Mouse (Mus musculus): ENCODE data around the gene Neu1. TPM values are rescaled to one million over a fixed set of nuclear protein-coding genes. Genes with fewer than 3 reads are reported as not detected.

Gene Neu1
- polyA plus RNA-seq, 2 experiments = 9.7 to 10.1 TPM

DNA sequence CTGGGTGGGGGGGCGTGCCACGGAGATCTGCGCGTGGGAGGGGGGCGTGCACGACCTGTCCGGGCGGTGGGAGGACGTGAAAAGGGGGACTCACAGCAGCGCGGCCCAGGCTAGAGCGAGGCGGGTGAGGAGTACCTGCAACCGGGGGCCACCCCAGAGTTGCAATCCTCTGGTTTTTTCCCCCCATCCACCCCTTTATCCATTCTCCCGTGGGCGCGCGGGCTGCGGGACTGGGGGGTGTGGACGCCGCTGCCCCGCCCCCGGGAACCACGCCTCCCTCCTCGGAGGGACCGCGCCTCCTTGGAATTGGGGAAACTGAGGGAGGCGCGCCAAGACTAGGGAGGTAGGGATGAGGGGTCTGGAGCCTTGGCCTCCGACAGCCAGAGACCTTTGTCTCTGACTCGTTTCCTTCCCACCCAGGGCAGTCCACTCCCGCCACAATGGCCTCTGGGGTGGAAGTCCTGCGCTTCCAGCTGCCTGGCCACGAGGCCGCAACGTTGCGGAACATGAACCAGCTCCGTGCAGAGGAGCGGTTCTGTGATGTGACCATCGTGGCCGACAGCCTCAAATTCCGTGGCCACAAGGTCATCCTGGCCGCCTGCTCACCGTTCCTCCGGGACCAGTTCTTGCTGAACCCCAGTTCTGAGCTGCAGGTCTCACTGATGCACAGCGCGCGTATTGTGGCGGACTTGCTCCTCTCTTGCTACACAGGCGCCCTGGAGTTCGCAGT lies 36.1 kb upstream of the Neu1 start:
- peak overlapping the region; percentile 96 for H3K4me2 ChIP-seq (ENCODE audit: low read depth)
- peak overlapping the region; percentile 50 for H3K27ac ChIP-seq
- peak overlapping the region; percentile 56 to 68 for H3K4me3 ChIP-seq (ENCODE audit: insufficient read depth in 1 of 2, low read depth in 2 of 2, low read length in 2 of 2)
- peak overlapping the region; percentile 75 for H3K9ac ChIP-seq (replicated peaks)
- TF ChIP-seq CTCF (IDR thresholded peaks at IDR 0.05; ENCODE audit: low read depth) = no peak
- no peak for TF ChIP-seq EP300 (IDR thresholded peaks at IDR 0.05; ENCODE audit: low read depth)
- DNase-seq (ENCODE audit: low read depth in 3 of 3, low spot score in 3 of 3) (no peak), ATAC-seq (ENCODE audit: insufficient read depth) (no peak)
- peaks cover 9 to 18% of the 10 kb centered on the region in 2 experiments for H3K4me1 ChIP-seq (replicated peaks; ENCODE audit: control insufficient read depth in 2 of 2, insufficient read depth in 2 of 2, low read length in 1 of 2)
- no peaks in the 10 kb centered on the region for H3K27me3 ChIP-seq (ENCODE audit: control insufficient read depth, insufficient read depth, low read length)
- H3K9me3 ChIP-seq (ENCODE audit: control insufficient read depth, low read length) = no peaks in the 10 kb centered on the region
- no peaks in the 10 kb centered on the region for H3K36me3 ChIP-seq (replicated peaks; ENCODE audit: control insufficient read depth, insufficient read depth, low read depth)
- WGBS (ENCODE audit: insufficient replicate concordance) = 17% methylated on average over 48 of the region's 51 CpGs

DNA sequence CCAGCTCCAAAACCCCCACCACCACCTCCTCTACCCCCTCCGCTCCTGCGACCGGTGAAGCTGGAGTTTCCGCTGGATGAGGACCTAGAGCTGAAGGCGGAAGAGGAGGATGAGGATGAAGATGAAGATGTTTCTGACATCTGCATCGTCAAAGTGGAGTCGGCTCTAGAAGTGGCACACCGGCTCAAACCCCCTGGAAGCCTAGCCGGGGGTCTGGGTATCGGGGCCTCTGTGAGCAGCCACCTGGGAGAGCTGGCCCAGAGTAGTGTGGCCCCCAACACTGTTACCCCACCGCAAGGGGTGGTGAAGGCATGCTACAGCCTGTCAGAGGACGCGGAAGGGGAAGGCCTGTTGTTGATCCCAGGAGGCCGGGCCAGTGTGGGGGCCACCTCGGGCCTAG lies 35.3 kb upstream of the Neu1 start:
- WGBS (ENCODE audit: insufficient replicate concordance) = 90% methylated on average over 15 of the region's 15 CpGs
- no peak overlapping the region for H3K9ac ChIP-seq (replicated peaks)
- no peaks in the 10 kb centered on the region for H3K9me3 ChIP-seq (ENCODE audit: control insufficient read depth, low read length)
- H3K4me2 ChIP-seq (ENCODE audit: low read depth) = no peak overlapping the region
- no peaks in the 10 kb centered on the region for H3K36me3 ChIP-seq (replicated peaks; ENCODE audit: control insufficient read depth, insufficient read depth, low read depth)
- DNase-seq (ENCODE audit: low read depth in 3 of 3, low spot score in 3 of 3) (no peak), ATAC-seq (ENCODE audit: insufficient read depth) (no peak)
- H3K4me1 ChIP-seq (replicated peaks; ENCODE audit: control insufficient read depth in 2 of 2, insufficient read depth in 2 of 2, low read length in 1 of 2) = peaks cover 9 to 22% of the 10 kb centered on the region in 2 experiments
- TF ChIP-seq CTCF (IDR thresholded peaks at IDR 0.05; ENCODE audit: low read depth) (no peak), EP300 (IDR thresholded peaks at IDR 0.05; ENCODE audit: low read depth) (no peak)
- H3K27ac ChIP-seq = no peak overlapping the region
- no peaks in the 10 kb centered on the region for H3K27me3 ChIP-seq (ENCODE audit: control insufficient read depth, insufficient read depth, low read length)
- H3K4me3 ChIP-seq (ENCODE audit: insufficient read depth in 1 of 2, low read depth in 2 of 2, low read length in 2 of 2) = no peak overlapping the region

DNA sequence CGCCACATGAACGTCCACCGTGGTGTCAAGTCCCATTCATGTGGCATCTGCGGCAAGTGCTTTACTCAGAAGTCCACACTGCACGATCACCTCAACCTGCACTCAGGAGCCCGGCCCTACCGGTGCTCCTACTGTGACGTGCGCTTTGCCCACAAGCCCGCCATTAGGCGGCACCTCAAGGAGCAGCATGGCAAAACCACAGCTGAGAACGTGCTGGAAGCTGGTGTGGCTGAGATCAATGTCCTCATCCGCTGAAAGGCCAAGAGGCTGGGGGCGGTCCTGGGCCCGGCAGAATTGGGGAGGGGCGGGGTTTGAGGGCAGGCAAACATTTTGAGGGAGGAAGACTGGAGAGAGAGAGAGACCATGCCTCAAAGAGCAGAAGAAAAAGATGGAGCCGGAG lies 34.7 kb upstream of the Neu1 start:
- TF ChIP-seq EP300 (IDR thresholded peaks at IDR 0.05; ENCODE audit: low read depth) (no peak), CTCF (IDR thresholded peaks at IDR 0.05; ENCODE audit: low read depth) (no peak)
- no peak overlapping the region for H3K9ac ChIP-seq (replicated peaks)
- DNase-seq (ENCODE audit: low read depth in 3 of 3, low spot score in 3 of 3) (no peak), ATAC-seq (ENCODE audit: insufficient read depth) (no peak)
- no peaks in the 10 kb centered on the region for H3K9me3 ChIP-seq (ENCODE audit: control insufficient read depth, low read length)
- H3K4me2 ChIP-seq (ENCODE audit: low read depth) = no peak overlapping the region
- peaks cover 9 to 22% of the 10 kb centered on the region in 2 experiments for H3K4me1 ChIP-seq (replicated peaks; ENCODE audit: control insufficient read depth in 2 of 2, insufficient read depth in 2 of 2, low read length in 1 of 2)
- H3K27me3 ChIP-seq (ENCODE audit: control insufficient read depth, insufficient read depth, low read length) = no peaks in the 10 kb centered on the region
- no peaks in the 10 kb centered on the region; the same call in none of the 2 replicates for H3K36me3 ChIP-seq (replicated peaks; ENCODE audit: control insufficient read depth, insufficient read depth, low read depth)
- WGBS (ENCODE audit: insufficient replicate concordance) = 67% methylated on average over 17 of the region's 17 CpGs
- no peak overlapping the region for H3K4me3 ChIP-seq (ENCODE audit: insufficient read depth in 1 of 2, low read depth in 2 of 2, low read length in 2 of 2)
- no peak overlapping the region for H3K27ac ChIP-seq

DNA sequence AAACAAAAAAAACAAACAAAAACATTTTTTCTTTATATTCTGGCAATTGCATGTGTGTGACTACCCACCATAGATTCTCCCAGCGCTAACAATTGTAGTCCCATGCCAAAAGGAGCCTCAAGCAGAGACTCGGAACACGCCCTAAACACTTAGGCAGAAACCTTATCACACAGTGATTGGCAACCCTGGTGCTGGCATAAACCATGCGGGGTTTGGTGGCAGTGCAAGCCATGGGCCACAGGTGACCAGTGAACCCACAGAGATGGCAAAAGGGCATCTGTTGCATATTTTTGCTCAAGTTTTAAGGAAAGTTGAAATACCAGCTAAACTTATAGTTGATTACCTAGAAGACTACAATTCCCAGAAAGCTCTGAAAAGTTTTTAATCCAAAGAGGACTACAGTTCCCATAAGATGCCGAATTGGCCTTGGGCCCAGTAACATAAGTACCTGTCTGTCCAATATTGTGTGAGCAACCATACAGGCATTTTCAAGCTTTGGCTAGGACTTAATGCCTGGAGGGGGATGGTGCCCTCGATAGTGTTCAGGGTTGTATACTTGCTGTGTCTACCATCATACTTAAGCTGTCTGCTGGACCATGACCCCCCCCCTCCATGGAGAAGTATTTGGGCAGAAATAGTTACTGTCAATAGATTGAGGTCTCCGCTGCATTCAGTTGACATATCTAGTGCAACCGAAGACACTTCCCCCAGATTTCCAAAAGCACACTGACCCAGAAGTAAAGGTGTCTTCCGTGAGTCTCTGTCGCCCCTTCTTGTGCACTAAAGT lies 33.5 kb upstream of the Neu1 start:
- peaks cover 9 to 22% of the 10 kb centered on the region in 2 experiments for H3K4me1 ChIP-seq (replicated peaks; ENCODE audit: control insufficient read depth in 2 of 2, insufficient read depth in 2 of 2, low read length in 1 of 2)
- no peaks in the 10 kb centered on the region for H3K27me3 ChIP-seq (ENCODE audit: control insufficient read depth, insufficient read depth, low read length)
- 5% methylated on average over 10 of the region's 10 CpGs for WGBS (ENCODE audit: insufficient replicate concordance)
- H3K9me3 ChIP-seq (ENCODE audit: control insufficient read depth, low read length) = no peaks in the 10 kb centered on the region
- H3K4me3 ChIP-seq (ENCODE audit: insufficient read depth in 1 of 2, low read depth in 2 of 2, low read length in 2 of 2) = peak overlapping the region; percentile 64 to 85
- no peaks in the 10 kb centered on the region; the same call in none of the 2 replicates for H3K36me3 ChIP-seq (replicated peaks; ENCODE audit: control insufficient read depth, insufficient read depth, low read depth)
- TF ChIP-seq EP300 (IDR thresholded peaks at IDR 0.05; ENCODE audit: low read depth) (no peak), CTCF (IDR thresholded peaks at IDR 0.05; ENCODE audit: low read depth) (0 out of 2 replicates have a peak, but pooled peaks have one; percentile 4)
- peak overlapping the region; percentile 75 for H3K27ac ChIP-seq
- peak overlapping the region; percentile 97 for H3K4me2 ChIP-seq (ENCODE audit: low read depth)
- no peak for DNase-seq (ENCODE audit: low read depth in 3 of 3, low spot score in 3 of 3)
- H3K9ac ChIP-seq (replicated peaks) = peak overlapping the region; percentile 85
- no peak for ATAC-seq (ENCODE audit: insufficient read depth)

DNA sequence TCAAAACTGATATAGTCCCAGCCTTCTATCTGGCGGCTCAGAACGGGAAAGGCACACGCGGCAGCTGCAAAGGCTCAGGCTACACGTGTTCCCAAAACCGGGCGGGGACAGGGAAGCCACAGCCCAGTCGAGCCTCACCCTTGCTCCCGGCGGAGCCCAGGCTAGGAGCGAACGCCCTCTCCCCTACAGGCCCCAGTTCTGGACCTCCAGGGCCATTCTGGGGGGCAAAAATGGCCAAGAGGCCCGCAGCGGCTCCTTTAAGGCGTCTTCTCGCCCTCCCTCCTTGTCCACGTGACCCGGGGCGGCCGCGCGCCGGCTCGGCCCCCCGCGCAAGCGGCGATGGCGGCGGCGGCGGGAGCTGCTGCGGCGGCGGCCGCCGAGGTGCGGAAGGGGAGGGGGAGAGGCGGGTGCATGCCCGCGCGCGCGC lies 32.9 kb upstream of the Neu1 start, which contains the start of the genes C2 and Ehmt2:
Gene C2, minus strand, starts transcription at position 106 of the 427 bp plus-strand sequence.
Gene Ehmt2, plus strand, starts transcription at position 310 of the 427 bp plus-strand sequence.
- peak within 1 kb of the TSS; percentile 75 for H3K27ac ChIP-seq
- H3K4me1 ChIP-seq (replicated peaks; ENCODE audit: control insufficient read depth in 2 of 2, insufficient read depth in 2 of 2, low read length in 1 of 2) = peaks cover 9 to 19% of the 10 kb centered on the region in 2 experiments
- H3K9me3 ChIP-seq (ENCODE audit: control insufficient read depth, low read length) = no peaks in the 10 kb centered on the region
- DNase-seq (ENCODE audit: low read depth in 3 of 3, low spot score in 3 of 3) (peak in 2 of 3 experiments; percentile 46 to 55), ATAC-seq (ENCODE audit: insufficient read depth) (peak; percentile 46)
- peaks cover 3% of the 10 kb centered on the region for H3K36me3 ChIP-seq (replicated peaks; ENCODE audit: control insufficient read depth, insufficient read depth, low read depth)
- peak within 1 kb of the TSS; percentile 85 for H3K9ac ChIP-seq (replicated peaks)
- H3K4me2 ChIP-seq (ENCODE audit: low read depth) = peak within 1 kb of the TSS; percentile 97
- TF ChIP-seq EP300 (IDR thresholded peaks at IDR 0.05; ENCODE audit: low read depth) (no peak), CTCF (IDR thresholded peaks at IDR 0.05; ENCODE audit: low read depth) (no peak)
- peak within 1 kb of the TSS; percentile 64 to 85 for H3K4me3 ChIP-seq (ENCODE audit: insufficient read depth in 1 of 2, low read depth in 2 of 2, low read length in 2 of 2)
- WGBS (ENCODE audit: insufficient replicate concordance) = 0% methylated on average over 26 of the region's 44 CpGs
- H3K27me3 ChIP-seq (ENCODE audit: control insufficient read depth, insufficient read depth, low read length) = no peaks in the 10 kb centered on the region

Measured in liver, embryonic 14.5 days (tissue).